Mouse (Mus musculus) erythroblast, adult 5-6 weeks (primary cell): ENCODE data around the gene Helt. TPM values are rescaled to one million over a fixed set of nuclear protein-coding genes. Genes with fewer than 3 reads are reported as not detected.

Experiments
- ATAC-seq: replicated peaks from 2 replicates; pipeline ENCODE4 v1.8.0; 2016; ENCODE audit warnings: moderate number of reproducible peaks, mild to moderate bottlenecking, moderate TSS enrichment, inconsistent platforms; ENCODE audit not compliant: poor library complexity, low FRiP score, severe bottlenecking
- total RNA-seq, 2 experiments: library from RNA; stranded (forward) in 1 of 2; stranded (reverse) in 1 of 2; fragments of 150-400 nt in 1 of 2; fragments of 200-764, 138-1000 nt in 1 of 2; gene quantifications; 2 replicates each; pipeline versions ENCODE4 v1.2.3 to v1.2.4; 2015 to 2017; ENCODE audit warnings: low replicate concordance in 2 of 2

Helt gene
- not detected in 2 replicates for total RNA-seq (2015; ENCODE audit: low replicate concordance)
- not detected in 2 replicates for total RNA-seq (2017; ENCODE audit: low replicate concordance)

- ATAC-seq: no peak
Measured at GRCm38 (mm10) chr8:46294181-46294892, at the start of gene Helt. Gene Helt, minus strand, starts transcription at chr8:46294671.

GRCm38 (mm10) chr8:46342272-46342671 lies 47.8 kb upstream of the Helt start:
- no peak for ATAC-seq

GRCm38 (mm10) chr8:46340381-46341273 lies 46.2 kb upstream of the Helt start:
- no peak for ATAC-seq

GRCm38 (mm10) chr8:46339317-46339716 lies 44.8 kb upstream of the Helt start:
- ATAC-seq: no peak

- no peak for ATAC-seq
Measured at GRCm38 (mm10) chr8:46336351-46336750, 41.9 kb upstream of the Helt start.

GRCm38 (mm10) chr8:46332389-46333061 lies 38.1 kb upstream of the Helt start:
- ATAC-seq: no peak

GRCm38 (mm10) chr8:46331801-46332200 lies 37.3 kb upstream of the Helt start:
- ATAC-seq: peak; percentile 97

GRCm38 (mm10) chr8:46329396-46329795 lies 34.9 kb upstream of the Helt start:
- no peak for ATAC-seq

GRCm38 (mm10) chr8:46327284-46327683 lies 32.8 kb upstream of the Helt start:
- no peak for ATAC-seq

- no peak for ATAC-seq
Measured at GRCm38 (mm10) chr8:46326715-46327114, 32.2 kb upstream of the Helt start.

- no peak for ATAC-seq
Measured at GRCm38 (mm10) chr8:46324676-46325075, 30.2 kb upstream of the Helt start.

GRCm38 (mm10) chr8:46323672-46324191 lies 29.3 kb upstream of the Helt start:
- no peak for ATAC-seq

- peak; percentile 25; the same call in 1 of the 2 replicates for ATAC-seq
Measured at GRCm38 (mm10) chr8:46322833-46323232, 28.4 kb upstream of the Helt start.

- no peak for ATAC-seq
Measured at GRCm38 (mm10) chr8:46322421-46322820, 27.9 kb upstream of the Helt start.

GRCm38 (mm10) chr8:46318802-46319201 lies 24.3 kb upstream of the Helt start:
- no peak for ATAC-seq

GRCm38 (mm10) chr8:46317161-46317560 lies 22.7 kb upstream of the Helt start:
- ATAC-seq: no peak

GRCm38 (mm10) chr8:46313798-46314197 lies 19.3 kb upstream of the Helt start:
- ATAC-seq: no peak

- ATAC-seq: peak; percentile 93
Measured at GRCm38 (mm10) chr8:46311159-46311558, 16.7 kb upstream of the Helt start.

- no peak for ATAC-seq
Measured at GRCm38 (mm10) chr8:46308189-46308588, 13.7 kb upstream of the Helt start.

GRCm38 (mm10) chr8:46305733-46306349 lies 11.4 kb upstream of the Helt start:
- ATAC-seq: peak; percentile 78
